Mouse (Mus musculus): ENCODE data around the gene Als2cr12. TPM values are rescaled to one million over a fixed set of nuclear protein-coding genes. Genes with fewer than 3 reads are reported as not detected.
"Not testable (repeated sequence)": the region's sequence is repeated elsewhere in the genome, so short reads cannot be mapped to it uniquely, and the experiment has no call there.

The Als2cr12 gene
- total RNA-seq, 1 experiment from 2014 or later: 0.91 TPM

DNA sequence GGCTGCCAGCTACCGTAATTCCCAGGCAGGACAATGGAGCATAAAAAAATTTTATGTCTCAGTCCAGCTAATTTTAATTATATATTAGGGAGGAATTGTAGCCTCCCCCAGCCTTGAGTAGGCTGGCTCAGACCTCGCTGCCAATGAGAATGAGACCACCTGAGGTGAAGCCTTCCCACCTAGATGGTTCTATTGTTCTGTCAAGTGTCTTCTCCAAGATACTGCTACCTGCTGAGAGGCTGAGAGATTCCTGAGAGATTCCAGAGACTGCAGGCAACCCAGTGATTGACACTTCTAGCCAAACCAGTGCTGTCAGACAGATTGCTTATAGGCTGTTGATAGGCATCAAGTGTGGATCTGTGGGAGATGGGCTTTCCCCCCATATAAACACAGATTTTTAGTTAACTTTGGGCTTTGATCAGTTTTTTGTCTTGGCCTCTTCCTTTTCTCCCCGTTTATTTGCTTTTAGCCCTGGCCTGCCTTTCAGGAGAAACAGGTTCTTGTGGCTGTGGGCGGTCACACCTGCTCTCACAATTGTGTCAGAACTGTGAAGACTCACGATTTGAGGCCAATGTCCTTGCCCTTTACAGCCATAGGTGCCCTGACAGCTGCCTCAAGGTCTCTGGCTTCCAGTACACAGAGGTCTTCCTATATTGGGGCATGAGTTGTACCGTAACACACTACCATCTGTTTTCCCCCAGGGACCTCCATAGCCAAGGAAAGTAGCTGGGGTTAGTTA lies 5.6 kb downstream of the Als2cr12 start:
- no peak for DNase-seq

DNA sequence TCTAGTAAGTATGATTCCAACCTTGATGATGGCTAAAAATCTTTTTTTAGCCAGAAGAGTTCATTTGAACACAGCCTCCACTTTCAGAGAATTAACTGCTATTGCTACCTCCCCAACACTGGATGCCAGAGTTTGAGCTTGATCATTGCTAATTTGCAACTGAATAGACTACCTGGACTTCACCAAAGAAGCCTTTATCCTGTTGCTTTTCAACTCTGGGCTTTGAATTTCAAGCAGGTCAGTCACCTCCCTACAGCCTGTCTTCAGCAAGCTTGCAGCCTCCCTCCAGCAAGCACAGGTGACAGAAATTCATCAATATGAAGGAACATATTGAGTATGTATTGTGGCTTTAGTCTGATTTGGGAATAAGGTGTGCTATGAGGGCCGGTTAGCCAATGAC lies 6.4 kb downstream of the Als2cr12 start:
- no peak for DNase-seq

DNA sequence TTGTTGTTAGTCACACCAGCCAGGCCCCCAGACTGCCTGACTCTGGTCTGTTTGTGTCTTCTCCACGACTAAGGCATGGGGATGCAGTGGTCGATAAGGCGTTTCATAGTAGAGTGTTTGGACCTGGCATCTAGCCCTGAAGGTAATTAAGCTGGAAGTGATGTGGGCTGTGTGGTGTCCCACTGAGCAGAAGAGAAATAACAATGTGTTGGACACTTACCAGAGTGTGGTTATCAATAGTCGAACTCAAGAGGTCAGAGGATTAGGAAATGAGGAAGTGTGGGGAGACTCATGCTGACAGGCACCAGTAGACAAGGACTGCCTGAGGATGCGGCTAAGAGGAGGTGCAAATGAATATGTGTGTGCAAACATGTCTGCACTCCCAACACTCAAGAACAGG lies 17.4 kb downstream of the Als2cr12 start:
- not testable (repeated sequence) for DNase-seq

DNA sequence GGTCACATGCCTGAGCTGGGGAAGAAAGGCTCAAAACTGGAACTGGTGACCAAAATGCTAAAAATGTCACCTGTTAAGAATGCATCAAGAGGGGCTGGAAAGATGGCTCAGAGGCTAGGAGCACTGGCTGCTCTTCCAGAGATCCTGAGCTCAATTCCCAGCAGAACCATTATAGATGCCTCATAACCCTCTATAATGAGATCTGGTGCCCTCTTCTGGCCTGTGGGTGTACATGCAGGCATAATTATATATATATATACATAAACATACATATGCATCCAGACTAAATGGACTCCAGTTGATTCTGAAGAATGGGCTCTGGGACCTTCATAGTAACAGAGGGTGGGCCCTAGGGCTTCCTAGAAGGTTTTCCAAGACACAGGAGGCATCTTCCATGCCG lies 18.2 kb downstream of the Als2cr12 start:
- peak; percentile 18 for DNase-seq

DNA sequence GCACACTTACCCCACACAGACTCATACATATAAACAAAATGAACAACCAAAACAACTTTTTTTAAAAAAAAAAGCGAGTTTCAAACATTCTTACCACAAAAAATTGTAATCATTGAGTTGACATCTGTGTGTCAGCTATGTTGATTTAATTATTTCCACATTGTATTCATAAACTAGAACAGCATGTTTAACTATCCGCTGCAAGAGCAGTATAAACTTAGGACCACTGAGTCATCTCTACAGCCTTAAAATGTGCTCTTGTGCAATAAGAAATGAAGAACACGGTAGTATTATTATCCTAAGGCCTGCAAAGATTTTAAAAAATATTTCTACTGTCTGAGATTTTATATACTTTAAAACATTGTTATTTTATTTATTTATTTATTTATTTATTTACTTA lies 20.8 kb downstream of the Als2cr12 start:
- DNase-seq: no peak

DNA sequence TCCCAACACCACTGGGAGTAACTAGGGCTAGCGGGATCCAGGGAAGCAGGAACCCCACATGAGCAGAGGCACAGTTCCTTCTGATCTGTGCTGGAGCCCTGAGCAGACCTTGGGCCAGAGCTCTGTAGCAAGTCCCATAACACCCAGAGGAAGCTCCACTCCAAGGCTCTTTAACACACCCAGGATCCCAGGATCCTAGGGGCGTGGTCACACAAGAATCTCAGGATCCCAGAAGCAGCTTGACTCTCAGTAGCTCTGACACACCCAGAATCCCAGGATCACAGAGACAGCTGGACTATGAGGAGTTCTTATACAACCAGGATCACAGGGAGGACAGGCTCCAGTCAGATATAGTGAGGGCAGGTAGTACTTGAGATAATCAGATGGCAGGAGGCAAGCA lies 23.7 kb downstream of the Als2cr12 start:
- DNase-seq: no peak

DNA sequence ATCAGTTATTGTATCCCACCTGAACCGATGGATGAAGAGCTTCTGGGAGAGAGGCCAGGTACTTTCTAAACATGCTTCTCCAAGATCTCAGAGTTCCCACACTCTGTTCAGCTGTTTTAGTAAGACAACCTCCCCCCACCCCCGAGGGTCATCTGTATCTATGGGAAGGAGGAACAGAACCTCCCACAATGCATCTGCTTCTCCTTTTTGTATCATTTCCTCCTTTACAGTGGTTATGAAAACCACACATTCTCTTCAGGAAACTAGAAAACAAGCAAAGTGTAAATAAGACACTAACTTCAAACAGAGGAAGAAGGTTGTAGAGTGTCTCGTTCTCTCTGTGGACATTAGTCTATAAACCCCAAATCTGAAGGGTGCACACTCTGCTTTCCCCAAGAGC lies 26.2 kb downstream of the Als2cr12 start:
- not testable (repeated sequence) for DNase-seq

DNA sequence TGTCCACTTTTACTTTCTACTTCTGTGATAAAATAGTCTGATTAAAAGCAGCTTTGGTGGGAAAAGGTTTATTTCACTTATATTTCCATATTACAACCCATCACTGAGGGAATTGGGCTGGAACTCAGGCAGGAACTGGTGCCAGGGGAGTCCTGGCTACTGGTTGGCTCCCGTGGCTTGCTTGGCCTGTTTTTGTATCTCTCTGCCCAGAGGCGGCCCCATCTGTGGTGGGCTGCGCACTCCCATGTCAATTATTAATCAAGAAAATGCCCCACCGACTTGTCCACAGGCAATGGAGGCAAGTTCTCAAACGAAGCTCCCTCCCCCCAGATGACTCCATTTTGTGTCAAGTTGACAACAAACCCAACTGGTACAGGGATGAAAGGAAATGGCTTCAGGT lies 27.6 kb downstream of the Als2cr12 start:
- DNase-seq: no peak

DNA sequence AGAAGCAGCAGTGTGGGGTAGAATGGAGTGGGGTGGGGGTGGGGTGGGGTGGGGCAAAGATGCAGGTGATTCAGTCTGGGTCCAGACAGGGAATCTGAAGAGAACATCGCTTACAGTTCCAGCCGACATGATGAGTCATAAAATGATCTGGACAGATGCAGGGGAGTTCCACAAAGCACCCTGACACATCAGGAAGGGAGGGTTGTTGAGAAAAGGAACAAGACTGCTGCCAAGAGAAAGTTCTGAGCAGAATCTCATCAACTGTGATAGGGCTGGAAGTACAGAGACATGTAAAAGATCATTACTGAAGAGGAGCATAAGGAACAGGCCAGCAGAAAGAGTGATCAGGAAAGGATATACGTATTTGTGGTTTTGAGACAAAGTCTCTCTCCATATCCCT lies 32.4 kb downstream of the Als2cr12 start:
- not testable (repeated sequence) for DNase-seq

DNA sequence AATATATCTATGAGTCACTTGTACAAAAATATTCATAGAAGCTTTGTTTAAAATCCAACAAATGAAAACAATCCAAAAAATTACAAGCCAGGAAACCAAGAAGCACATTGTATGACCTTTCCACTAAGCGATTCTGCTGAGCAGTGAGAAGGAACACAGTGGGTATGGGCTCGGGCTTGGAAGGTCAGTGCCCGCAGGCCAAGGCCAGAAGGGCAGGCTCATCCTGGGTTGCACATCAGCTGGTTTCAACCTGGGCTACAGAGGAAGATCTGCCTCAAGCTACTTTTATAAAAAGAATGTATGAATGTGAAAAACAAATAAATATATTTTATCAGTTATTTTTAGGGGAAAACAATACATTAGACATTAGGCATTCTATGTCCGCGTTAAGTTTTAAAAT lies 33.1 kb downstream of the Als2cr12 start:
- DNase-seq: not testable (repeated sequence)

DNA sequence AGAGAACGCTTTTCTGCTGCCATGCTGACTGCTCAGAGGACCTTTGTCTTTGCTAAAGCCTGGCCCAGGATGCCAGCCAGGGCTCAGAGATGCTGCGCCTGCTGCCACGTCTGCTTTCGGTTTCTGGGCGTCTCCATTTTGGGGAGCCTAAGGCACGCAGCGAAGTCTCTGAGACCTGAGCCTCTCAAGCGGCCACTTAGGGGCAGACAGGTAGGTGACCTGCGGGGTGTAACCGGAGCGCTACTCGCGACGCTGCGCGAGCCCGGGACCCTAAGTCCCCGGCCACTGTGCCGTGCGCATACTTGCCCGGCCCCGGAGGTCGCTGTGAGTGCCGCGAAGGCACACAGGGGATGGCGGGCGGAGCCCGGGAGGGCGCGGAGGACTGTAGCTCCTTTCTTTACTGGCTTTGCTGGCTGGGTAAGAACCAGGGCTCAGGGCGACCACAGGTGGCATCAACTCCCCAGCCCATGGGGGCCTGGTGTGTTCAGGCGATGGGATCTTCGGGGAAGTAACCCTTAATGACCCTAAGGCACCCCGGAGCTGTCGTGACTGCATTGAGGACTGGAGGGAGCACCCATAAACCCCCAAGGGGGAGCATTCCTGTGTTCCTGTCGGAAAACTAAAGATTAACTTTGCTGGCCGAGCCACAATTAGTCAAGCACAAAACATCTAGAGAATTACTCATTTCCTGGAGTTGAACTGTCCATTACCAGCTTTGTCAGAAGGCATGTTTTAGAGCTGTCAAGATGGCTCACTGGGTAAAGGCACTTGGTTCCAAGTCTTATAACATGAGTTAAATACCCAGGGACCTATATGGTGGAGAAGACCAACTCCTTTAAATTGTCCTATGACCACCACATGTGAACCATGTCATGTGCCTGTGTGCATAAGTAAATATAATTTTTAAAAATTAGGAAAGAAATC lies 43.0 kb downstream of the Als2cr12 start:
- peak; percentile 69 for DNase-seq

DNA sequence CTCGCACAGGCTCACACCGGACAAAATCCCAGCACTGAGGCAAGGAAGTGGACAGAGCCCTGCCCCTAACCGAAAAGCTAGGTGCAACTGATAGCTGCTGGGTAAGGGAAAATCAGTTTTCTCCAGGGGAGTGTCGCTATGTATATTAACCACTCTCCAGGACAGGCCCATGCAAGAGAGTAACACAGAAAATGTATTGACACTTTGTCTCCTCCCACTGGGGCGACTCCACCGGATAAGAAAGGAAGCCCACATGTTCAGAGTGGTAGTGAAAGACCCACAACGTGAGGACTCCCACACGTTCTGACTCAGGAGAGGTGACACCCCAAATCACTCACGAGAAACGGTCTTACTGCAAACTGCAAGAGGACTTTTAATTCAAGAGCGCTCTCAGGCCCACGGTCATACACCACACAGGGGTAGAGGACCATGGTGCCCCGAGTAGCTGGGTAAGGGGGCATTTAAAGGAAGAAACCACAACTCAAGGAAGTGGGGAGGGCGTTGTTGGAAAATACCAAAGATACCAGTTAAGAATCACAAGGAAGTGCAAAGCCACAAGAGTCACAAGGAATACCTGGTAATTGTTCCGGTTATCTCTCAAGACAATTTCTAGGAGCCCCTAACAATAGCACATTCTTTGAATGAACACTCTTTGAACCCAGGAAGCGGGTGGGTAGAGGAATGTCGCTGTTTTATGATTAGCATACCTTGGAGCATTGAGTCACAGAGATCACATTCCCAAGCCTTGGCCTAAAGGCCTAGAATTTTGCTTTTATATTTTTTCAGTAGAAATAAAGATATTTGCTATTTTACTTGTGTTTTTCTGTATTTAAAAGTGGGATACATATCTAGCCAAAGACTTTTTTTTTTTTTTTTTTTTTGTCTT lies 44.0 kb downstream of the Als2cr12 start:
- not testable (repeated sequence) for DNase-seq

DNA sequence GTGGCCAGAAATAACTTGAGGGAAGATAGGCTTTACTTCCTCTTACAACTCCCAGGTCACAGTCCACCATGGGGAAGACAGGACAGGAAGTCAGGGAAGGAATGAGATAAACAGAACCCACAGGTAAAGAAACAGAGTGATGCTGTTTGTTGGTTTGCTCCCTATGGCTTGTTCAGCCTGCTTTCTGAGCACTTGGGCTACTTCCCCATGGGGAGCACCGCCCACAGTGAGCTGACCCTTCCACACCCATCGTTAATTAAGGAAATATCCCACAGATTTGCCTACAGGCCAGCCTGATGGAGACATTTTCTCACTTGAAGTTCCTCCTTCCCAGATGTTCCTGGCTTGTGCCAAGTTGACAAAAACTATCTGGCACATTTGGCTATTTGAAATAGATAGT lies 66.9 kb downstream of the Als2cr12 start:
- not testable (repeated sequence) for DNase-seq

DNA sequence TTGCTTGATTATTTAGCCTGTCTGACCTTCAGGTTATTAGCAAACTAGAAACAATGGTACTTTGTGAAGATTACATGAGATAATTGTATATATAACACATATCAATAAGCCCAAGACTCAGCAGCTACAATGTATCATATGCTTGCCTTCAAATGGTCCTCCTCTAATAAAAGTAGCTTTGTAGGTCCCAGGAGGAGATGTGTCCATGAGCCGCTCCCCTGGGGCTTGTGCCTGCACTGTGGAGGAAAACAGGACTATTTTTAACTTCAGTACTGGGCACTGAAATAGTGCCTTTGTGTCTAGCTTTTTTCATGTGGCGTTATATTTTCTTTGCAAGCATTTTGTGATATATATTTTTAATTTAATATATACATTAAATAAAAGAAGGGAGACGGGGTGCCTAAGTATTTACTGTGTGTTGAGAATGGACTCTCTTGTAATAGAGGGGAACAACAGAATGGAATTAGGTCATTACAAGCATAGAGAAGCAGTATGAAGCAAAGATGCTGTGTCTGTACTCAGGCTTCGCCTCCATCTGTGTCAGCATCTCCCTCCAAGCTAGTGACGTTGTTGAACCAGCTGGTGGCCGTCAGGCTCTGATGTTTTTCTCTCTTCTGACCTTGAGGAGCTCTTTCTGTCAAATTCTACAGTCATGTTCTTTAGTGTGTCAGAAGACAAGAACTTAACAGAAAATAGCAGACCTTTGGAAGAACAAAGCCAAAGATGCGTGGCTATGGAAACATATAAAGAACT lies 73.6 kb downstream of the Als2cr12 start:
- peak; percentile 22 for DNase-seq

DNA sequence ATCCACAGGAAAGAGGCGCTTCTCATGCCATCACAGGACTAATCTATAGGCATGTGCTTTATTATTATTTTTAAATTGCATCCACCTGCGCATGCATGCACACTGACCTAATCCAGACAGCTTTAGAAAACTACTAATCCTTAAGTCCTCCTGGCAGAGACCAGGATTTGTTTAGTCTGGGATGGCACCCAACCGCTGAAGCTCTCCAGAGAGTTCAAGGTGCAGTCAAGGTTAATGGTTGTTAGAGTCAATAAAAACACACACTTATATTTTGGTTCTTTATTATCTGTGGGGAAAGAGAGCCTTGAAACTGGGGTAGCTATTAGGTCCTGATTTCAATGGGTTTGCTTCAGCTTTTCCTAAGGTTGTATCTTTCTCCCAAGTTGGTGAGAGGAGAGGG lies 74.5 kb downstream of the Als2cr12 start:
- no peak for DNase-seq

DNA sequence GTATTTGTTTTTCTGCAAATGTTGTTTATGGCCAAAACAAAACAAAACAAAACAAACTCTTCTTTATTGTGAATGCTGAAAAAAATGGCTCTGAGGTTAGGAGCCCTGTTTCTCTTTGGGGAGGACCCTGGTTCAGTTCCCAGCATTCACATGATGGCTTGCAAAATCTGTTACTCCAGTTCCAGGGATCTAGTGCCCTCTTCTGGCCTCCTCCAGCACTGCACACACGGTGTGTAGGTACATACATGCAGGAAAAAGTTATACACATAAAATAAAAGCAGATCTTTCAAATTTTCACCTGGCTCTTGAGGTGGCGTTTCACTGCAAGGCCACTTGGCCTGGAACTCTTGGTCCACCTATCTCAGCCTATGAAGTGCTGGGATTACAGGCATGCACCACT lies 77.0 kb downstream of the Als2cr12 start:
- no peak for DNase-seq

DNA sequence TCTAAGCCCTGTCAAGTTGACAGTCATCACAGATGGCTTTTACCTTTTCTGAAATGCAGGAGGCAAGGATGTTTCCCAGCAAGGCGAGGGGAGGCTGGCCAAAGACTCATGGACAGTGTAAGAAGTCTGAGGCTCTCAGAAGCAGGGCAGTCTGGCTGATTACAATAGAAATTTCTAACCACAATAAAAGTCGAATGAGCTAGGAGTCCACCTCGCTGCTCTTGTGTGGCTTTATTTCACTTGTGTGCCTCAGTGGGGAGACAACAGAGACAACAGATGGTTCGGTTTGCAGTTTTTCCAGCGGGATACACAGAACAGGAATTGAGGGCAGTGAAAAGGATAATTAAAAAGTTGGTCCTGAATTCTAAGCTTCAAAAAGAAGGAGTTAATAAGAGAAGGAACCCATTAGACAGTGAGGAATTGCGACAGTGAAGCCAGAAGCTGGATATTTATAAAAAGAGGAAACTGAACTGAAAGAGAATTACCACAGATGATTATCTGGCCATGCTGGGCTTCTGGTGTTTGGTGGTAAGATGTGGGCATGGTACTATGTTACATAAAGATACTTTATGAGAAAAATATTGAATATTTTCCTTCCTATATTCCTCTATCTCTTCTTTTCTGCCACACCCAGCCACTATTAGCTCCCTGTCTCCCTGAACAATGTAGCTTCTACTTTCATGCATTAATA lies 77.7 kb downstream of the Als2cr12 start:
- no peak for DNase-seq

DNA sequence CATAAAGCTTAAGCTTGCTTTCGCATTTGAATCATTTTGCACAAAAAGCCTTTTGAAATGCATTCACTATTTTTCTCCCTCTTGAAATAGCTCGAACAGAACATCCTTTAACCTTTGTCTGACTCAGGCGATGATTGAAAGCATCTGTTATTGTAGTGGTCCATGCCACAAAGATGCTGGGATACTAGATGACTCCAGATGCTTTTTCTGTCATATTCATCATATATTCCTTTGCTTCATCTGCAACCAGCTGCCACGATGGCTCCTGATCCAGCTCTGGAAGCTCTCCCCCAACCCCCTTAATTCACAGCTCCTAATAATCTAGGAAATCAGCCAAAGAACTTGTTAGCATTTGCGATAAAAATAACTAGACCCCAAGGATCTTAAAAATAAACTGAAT lies 78.7 kb downstream of the Als2cr12 start:
- DNase-seq: no peak

DNA sequence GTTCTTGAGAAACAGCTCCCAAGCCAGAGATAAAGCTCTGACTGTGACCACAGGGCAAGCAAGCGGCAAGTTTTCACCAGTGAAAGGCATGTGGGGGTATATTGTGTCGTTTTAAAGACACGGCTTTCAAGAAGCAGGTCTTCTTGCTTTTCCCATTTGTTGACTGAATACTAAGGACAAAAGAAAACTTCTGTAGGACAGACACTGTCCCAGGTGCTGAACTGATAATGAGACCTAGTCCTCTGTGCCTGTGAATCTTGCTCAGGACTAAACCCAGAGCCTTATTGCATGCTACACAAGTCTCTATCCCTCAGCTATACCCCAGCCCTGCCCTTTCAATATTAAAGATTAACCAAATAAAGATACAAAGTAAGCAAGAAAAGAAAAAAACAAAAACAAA lies 79.6 kb downstream of the Als2cr12 start:
- no peak for DNase-seq

DNA sequence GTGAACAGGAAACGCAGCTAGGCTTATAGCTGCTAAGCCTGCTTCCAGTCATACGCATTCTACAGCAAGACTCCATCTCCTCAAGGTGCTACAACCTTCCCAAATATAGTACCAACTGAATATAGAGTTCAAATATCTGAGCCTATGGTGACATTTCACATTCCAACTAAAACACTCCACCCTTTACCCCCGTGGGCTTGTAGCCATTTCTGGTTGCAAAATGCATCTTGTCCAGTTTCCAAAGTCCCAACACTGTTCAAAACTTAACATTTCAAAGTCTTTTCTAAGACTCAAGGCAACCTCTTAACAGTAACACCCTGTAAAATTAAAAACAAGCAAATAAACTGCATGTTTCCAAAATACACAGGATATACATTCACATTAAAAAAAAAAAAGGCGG lies 80.6 kb downstream of the Als2cr12 start:
- DNase-seq: no peak

DNA sequence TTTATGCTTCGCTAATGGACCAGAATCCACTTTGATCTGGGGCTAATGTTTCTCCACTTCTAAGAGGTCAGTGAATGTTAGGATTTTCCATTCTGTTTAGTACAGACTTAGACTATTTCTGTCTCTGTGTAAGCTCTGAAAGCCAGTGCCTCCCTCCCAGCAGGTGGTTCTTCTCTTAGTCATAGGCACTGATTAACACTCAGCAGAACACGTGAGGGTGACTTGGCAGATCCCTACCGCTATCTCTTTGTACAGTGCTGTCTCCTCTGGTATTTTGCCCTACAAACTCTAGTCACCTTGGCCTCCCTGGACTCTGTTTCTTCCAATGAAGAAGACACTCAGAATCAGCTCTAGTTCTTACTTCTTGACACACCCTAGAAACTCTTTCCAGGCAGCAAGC lies 81.4 kb downstream of the Als2cr12 start:
- no peak for DNase-seq
